Mouse (Mus musculus): ENCODE data around the gene Bcar3. TPM values are rescaled to one million over a fixed set of nuclear protein-coding genes. Genes with fewer than 3 reads are reported as not detected.

The Bcar3 gene
- polyA plus RNA-seq, 1 experiment from 2014 or later: 23.4 TPM

DNA sequence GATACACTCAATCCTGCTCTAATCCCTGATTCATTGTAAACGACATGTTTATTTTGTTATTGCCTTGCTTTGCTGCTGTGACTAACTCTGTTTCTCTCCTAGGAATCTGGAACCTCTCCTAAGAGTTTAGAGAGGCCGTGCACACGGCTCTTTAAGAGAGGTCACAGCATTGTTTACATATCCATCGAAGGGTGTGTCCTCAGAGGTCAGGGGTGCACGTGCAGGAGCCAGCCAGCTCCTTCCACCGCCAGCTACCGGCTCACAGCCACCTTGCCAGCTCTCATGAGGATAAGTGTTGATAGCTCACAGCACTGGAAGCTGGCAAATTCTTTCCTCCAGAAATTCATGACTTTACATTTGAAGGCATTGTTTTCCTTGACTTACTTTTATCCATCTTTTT, 271.3 kb downstream of the Bcar3 start:
- Histone ChIP-seq H3K9me3 (no peaks in the 10 kb centered on the region), H3K4me2 (replicated peaks) (no peak overlapping the region), H3K4me1 (replicated peaks) (no peaks in the 10 kb centered on the region), H3K27ac (no peak overlapping the region), H3K36me3 (0 out of 2 replicates have a peak, but pooled peaks cover 3% of the 10 kb centered on the region), H3K9ac (no peak overlapping the region), H3K4me3 (replicated peaks) (no peak overlapping the region), H3K27me3 (replicated peaks) (no peaks in the 10 kb centered on the region)
- no peak for ATAC-seq
- 22% methylated on average over 7 of the region's 7 CpGs for WGBS

DNA sequence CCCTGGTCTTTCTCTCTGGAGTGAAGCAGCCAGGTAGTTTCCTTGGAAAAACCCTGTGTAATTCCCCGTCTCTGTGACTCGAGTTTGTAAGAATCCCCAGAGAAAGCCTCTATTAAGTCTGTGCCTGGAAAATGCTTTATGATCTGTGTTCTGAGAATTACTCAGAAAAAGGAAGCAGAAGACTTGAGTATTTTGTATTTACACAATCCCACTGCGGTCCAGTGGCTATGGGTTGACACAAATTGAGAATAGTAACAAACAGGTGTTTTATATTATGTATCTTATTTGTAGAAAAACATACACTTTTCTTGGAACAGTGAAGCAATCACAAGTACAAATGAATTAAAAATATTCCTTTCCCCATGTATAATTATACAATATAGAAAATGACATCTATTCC, 272.2 kb downstream of the Bcar3 start:
- no peak overlapping the region for H3K4me3 ChIP-seq (replicated peaks)
- H3K4me1 ChIP-seq (replicated peaks): no peaks in the 10 kb centered on the region
- no peak for ATAC-seq
- no peak overlapping the region for H3K9ac ChIP-seq
- WGBS: 51% methylated on average over 3 of the region's 3 CpGs
- no peak overlapping the region for H3K4me2 ChIP-seq (replicated peaks)
- no peak overlapping the region for H3K27ac ChIP-seq
- H3K9me3 ChIP-seq: no peaks in the 10 kb centered on the region
- 0 out of 2 replicates have a peak, but pooled peaks cover 3% of the 10 kb centered on the region for H3K36me3 ChIP-seq
- H3K27me3 ChIP-seq (replicated peaks): no peaks in the 10 kb centered on the region

DNA sequence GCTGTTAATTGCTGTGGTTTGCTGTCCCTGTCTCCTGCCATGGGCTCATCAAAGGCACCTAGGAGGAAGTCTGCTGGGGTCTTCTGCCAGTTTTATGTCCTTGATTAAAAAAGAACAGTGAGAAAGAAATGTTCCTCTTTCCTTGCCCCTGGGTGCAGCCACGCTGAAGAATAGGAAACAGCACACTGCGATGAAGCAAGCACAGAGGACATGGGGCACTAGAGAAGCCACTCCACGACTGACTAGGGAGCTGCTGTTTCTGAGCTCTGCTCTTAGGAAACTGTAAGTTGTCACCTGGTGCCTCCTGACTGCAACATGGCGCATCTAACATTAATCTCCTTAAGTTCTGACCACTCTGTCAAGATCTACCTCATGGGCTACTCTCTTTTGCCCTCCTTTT, 272.6 kb downstream of the Bcar3 start:
- no peak for ATAC-seq
- no peak overlapping the region for H3K9ac ChIP-seq
- no peak overlapping the region for H3K27ac ChIP-seq
- no peaks in the 10 kb centered on the region for H3K27me3 ChIP-seq (replicated peaks)
- H3K4me3 ChIP-seq (replicated peaks): no peak overlapping the region
- H3K36me3 ChIP-seq: 0 out of 2 replicates have a peak, but pooled peaks cover 3% of the 10 kb centered on the region
- no peak overlapping the region for H3K4me2 ChIP-seq (replicated peaks)
- no peaks in the 10 kb centered on the region for H3K4me1 ChIP-seq (replicated peaks)
- H3K9me3 ChIP-seq: no peaks in the 10 kb centered on the region
- 69% methylated on average over 4 of the region's 4 CpGs for WGBS

DNA sequence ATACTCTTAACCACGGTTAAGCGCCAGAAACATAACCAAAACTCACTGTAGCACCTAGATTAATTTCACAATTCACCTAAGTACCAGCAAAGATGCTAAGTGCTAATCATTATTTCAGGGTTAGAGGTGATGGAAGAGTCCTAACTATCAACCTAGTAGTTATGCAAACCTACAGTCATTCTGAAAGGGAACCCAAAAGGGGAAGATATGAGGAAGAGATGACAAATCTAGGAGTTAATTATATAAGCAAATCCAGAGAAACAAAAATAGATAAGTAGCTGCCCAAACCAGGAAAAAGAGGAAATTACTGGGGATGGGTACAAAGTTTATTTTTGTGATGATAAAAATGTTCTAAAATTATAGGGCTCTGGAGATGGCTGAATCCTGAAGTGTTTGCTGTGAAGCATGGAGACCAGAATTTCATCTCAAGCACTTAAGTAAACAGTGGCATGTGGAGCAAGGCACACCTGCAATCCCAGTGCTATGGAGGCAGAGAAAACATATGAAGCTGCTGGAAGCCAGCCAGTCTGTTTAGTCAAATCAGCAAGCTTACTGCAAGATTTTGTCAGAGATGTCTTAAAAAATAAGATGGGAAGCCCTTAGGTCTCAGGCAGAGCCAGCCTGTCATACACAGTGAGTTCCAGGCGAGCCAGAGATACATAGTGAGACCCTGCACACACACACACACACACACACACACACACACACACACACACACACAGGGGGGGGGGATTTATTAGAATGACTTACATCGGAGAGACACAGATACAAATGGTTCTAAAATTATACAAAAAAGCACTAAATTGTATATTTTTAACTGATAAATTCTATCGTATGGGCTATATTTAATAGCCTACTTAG, 279.7 kb downstream of the Bcar3 start:
- Histone ChIP-seq H3K9ac (no peak overlapping the region), H3K27me3 (replicated peaks) (no peaks in the 10 kb centered on the region), H3K4me2 (replicated peaks) (no peak overlapping the region), H3K4me3 (replicated peaks) (no peak overlapping the region), H3K4me1 (replicated peaks) (no peaks in the 10 kb centered on the region), H3K36me3 (0 out of 2 replicates have a peak, but pooled peaks cover 3% of the 10 kb centered on the region), H3K9me3 (no peaks in the 10 kb centered on the region), H3K27ac (no peak overlapping the region)
- 83% methylated on average over 5 of the region's 5 CpGs for WGBS
- no peak for ATAC-seq

DNA sequence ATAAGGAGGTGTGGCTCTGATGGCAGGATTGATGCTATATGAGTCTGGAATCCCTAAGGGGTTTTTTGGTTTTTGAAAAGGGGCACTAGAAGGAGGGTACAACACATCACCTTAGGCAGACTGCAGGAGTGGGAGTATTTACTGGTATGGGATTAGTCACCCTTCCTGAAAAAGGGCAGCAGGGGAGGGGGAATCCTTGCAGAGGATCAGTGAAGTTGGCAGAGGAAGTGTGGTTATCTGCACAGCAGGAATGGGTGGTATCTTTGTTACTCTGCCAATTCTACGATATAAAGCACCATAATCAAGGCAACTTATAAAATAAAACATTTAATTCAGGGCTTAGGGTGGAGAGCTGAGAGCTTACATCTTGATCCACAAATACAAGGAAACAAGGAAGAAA, 281.0 kb downstream of the Bcar3 start:
- Histone ChIP-seq H3K9me3 (no peaks in the 10 kb centered on the region), H3K4me3 (replicated peaks) (no peak overlapping the region), H3K4me2 (replicated peaks) (no peak overlapping the region), H3K27ac (no peak overlapping the region), H3K4me1 (replicated peaks) (no peaks in the 10 kb centered on the region), H3K27me3 (replicated peaks) (no peaks in the 10 kb centered on the region), H3K9ac (no peak overlapping the region), H3K36me3 (0 out of 2 replicates have a peak, but pooled peaks cover 3% of the 10 kb centered on the region)
- WGBS: 77% methylated on average over 1 of the region's 1 CpGs
- no peak for ATAC-seq

DNA sequence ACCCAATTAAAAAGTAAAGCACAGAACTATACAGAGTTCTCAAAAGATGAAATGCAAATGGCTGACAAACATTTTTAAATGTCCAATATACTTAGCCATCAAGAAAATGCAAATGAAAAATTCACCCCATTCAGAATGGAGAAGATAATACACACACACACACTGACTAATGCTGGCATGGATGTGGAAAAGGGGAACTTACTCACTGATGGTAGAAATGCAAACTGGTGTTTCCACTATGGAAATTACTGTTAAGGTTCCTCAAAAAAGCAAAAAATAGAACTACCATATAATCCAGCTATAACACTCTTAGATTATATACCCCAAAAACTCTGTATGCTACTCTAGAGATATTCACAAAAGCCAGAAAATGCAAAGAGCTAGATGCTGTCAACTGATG, 283.4 kb downstream of the Bcar3 start:
- Histone ChIP-seq H3K9me3 (no peaks in the 10 kb centered on the region), H3K9ac (no peak overlapping the region), H3K4me2 (replicated peaks) (no peak overlapping the region), H3K36me3 (no peaks in the 10 kb centered on the region), H3K27me3 (replicated peaks) (no peaks in the 10 kb centered on the region), H3K4me1 (replicated peaks) (no peaks in the 10 kb centered on the region), H3K27ac (no peak overlapping the region), H3K4me3 (replicated peaks) (no peak overlapping the region)
- ATAC-seq: no peak

MicroRNA genes within 50 kb of the gene (microRNA counts, 519-probe panel; counts per million panel counts)
- 1,957 counts per million, percentile 43 among the panel's probes with 10 or more counts for microRNA mmu-miR-760

Other genes starting within 250 kb of the Bcar3 start
- gene Abca4, start 249.7 kb upstream of the Bcar3 start, polyA plus RNA-seq (2015; fragmentation: Nextera tagmentation; extraction: Ambion mirVana): 0.86 and 1.1 TPM in 2 replicates
- 97.7 TPM in 2 replicates for gene Gclm, start 48.6 kb upstream of the Bcar3 start, polyA plus RNA-seq (2015; fragmentation: Nextera tagmentation; extraction: Ambion mirVana)
- 68.3 and 77.4 TPM in 2 replicates for gene Dnttip2, start 19.7 kb upstream of the Bcar3 start, polyA plus RNA-seq (2015; fragmentation: Nextera tagmentation; extraction: Ambion mirVana)